ENCODE assay signal across 22 mouse cellular contexts in genomic region chr8:76514132-76514531, GRCm38 (mm10).
DNase-seq lines count a peak whose midpoint lies in the region; ATAC-seq and TF ChIP-seq lines count a peak whose summit lies in the region.
"Had no signal": no experiment of that assay in that cellular context is flagged by ENCODE, and none has a peak within 500 bp of the region (broad histone marks: within the 10 kb centered on the region; RNA-seq: fewer than 3 reads in every experiment).

No protein-coding gene starts in this region.

- H3K27me3 ChIP-seq in liver, adult 2 months (ENCODE audit: control insufficient read depth, insufficient read depth, low read length) = no peaks in the 10 kb centered on the region
- H3K27me3 ChIP-seq in liver, embryonic 12.5 days (replicated peaks) = no peaks in the 10 kb centered on the region
- H3K27me3 ChIP-seq in small intestine, adult 2 months (ENCODE audit: control insufficient read depth, insufficient read depth, low read length) = no peaks in the 10 kb centered on the region
- no peaks in the 10 kb centered on the region for H3K27me3 ChIP-seq in stomach, postnatal 0 days (ENCODE audit: control insufficient read depth, insufficient read depth, low read length)
- H3K27me3 ChIP-seq in hindbrain, embryonic 14.5 days (ENCODE audit: control insufficient read depth, insufficient read depth, low read length) = no peaks in the 10 kb centered on the region
- H3K27me3 ChIP-seq: CH12.LX had no signal

- 34% methylated on average over 1 of the region's 1 CpGs for WGBS in liver, adult 2 months
- WGBS in liver, embryonic 12.5 days (ENCODE audit: insufficient replicate concordance) = 73% methylated on average over 1 of the region's 1 CpGs
- 22% methylated on average over 1 of the region's 1 CpGs for WGBS in large intestine, adult 2 months
- WGBS in small intestine, adult 2 months = 11% methylated on average over 1 of the region's 1 CpGs
- 39% methylated on average over 1 of the region's 1 CpGs for WGBS in stomach, postnatal 0 days
- WGBS in hindbrain, embryonic 14.5 days = 95% methylated on average over 1 of the region's 1 CpGs

- DNase-seq in liver, adult 2 months (ENCODE audit: extremely low read depth, low read depth, low spot score) = peak; percentile 80
- DNase-seq in large intestine, adult 2 months (ENCODE audit: low read depth, low spot score) = peak; percentile 76
- DNase-seq in stomach, postnatal 0 days (ENCODE audit: low spot score) = no peak
- no peak for DNase-seq in hindbrain, embryonic 14.5 days (ENCODE audit: low spot score)
- DNase-seq in spleen, postnatal 14 days (ENCODE audit: low spot score in 2 of 2) = no peak
- DNase-seq: adrenal gland, adult 2 months; adrenal gland, adult 8-10 months; adrenal gland, postnatal 10 days; adrenal gland, postnatal 14 days; adrenal gland, postnatal 25 days; adrenal gland, postnatal 36 days; B cell, adult 2 months; cerebellum, adult 11 months; cerebellum, adult 11-12 months had no signal

- H3K79me2 ChIP-seq in liver, adult 2 months (ENCODE audit: control insufficient read depth, insufficient read depth, low read length) = no peaks in the 10 kb centered on the region

- no peaks in the 10 kb centered on the region for H3K9me3 ChIP-seq in liver, embryonic 12.5 days (replicated peaks)
- H3K9me3 ChIP-seq in stomach, postnatal 0 days (ENCODE audit: control insufficient read depth, low read length) = no peaks in the 10 kb centered on the region
- no peaks in the 10 kb centered on the region for H3K9me3 ChIP-seq in hindbrain, embryonic 14.5 days (ENCODE audit: control insufficient read depth, low read length)
- H3K9me3 ChIP-seq: G1E had no signal

- H3K4me2 ChIP-seq in liver, embryonic 12.5 days = no peak overlapping the region
- H3K4me2 ChIP-seq in stomach, postnatal 0 days (replicated peaks; ENCODE audit: low read depth) = no peak overlapping the region
- H3K4me2 ChIP-seq in hindbrain, embryonic 14.5 days (replicated peaks) = no peak overlapping the region

- H3K4me1 ChIP-seq in liver, adult 2 months (ENCODE audit: control insufficient read depth, insufficient read depth, low read length) = no peaks in the 10 kb centered on the region; the same call in 1 of the 2 replicates
- H3K4me1 ChIP-seq in liver, embryonic 12.5 days = no peaks in the 10 kb centered on the region
- H3K4me1 ChIP-seq in small intestine, adult 2 months (ENCODE audit: control insufficient read depth, insufficient read depth, insufficient read length, low read length) = peaks cover 4% of the 10 kb centered on the region; the same call in 1 of the 2 replicates
- no peaks in the 10 kb centered on the region for H3K4me1 ChIP-seq in stomach, postnatal 0 days (replicated peaks; ENCODE audit: control insufficient read depth, insufficient read depth)
- no peaks in the 10 kb centered on the region for H3K4me1 ChIP-seq in hindbrain, embryonic 14.5 days (replicated peaks; ENCODE audit: control insufficient read depth, insufficient read depth, low read length)

- H3K36me3 ChIP-seq in liver, adult 2 months (ENCODE audit: control insufficient read depth, insufficient read depth, low read length) = no peaks in the 10 kb centered on the region
- H3K36me3 ChIP-seq in liver, embryonic 12.5 days = no peaks in the 10 kb centered on the region
- no peaks in the 10 kb centered on the region for H3K36me3 ChIP-seq in small intestine, adult 2 months (ENCODE audit: control insufficient read depth, insufficient read depth, low read length)
- H3K36me3 ChIP-seq in stomach, postnatal 0 days (ENCODE audit: control insufficient read depth, insufficient read depth, low read length) = no peaks in the 10 kb centered on the region
- no peaks in the 10 kb centered on the region for H3K36me3 ChIP-seq in hindbrain, embryonic 14.5 days (replicated peaks; ENCODE audit: control insufficient read depth, insufficient read depth)
- H3K36me3 ChIP-seq: G1E had no signal

- no peak for TF ChIP-seq EP300 in stomach, postnatal 0 days (optimal IDR thresholded peaks at IDR 0.05)

- H3K9ac ChIP-seq in liver, adult 2 months (ENCODE audit: low read depth, low read length) = no peak overlapping the region
- no peak overlapping the region for H3K9ac ChIP-seq in liver, embryonic 12.5 days
- no peak overlapping the region for H3K9ac ChIP-seq in stomach, postnatal 0 days (ENCODE audit: low read length)
- no peak overlapping the region for H3K9ac ChIP-seq in hindbrain, embryonic 14.5 days

- TF ChIP-seq POLR2A in liver, adult 2 months (IDR thresholded peaks at IDR 0.05; ENCODE audit: extremely low read depth, insufficient read depth, low read length) = no peak
- no peak for TF ChIP-seq POLR2A in small intestine, adult 2 months (IDR thresholded peaks at IDR 0.05; ENCODE audit: low read depth, low read length)

- TF ChIP-seq CTCF in liver, adult 2 months (IDR thresholded peaks at IDR 0.05; ENCODE audit: low read depth, low read length) = no peak
- TF ChIP-seq CTCF in small intestine, adult 2 months (IDR thresholded peaks at IDR 0.05; ENCODE audit: extremely low read depth, insufficient read length, insufficient replicate concordance, low read depth, low read length) = no peak
- TF ChIP-seq CTCF in stomach, postnatal 0 days (IDR thresholded peaks at IDR 0.05; ENCODE audit: low read depth) = no peak

- no peak overlapping the region for H3K4me3 ChIP-seq in liver, adult 2 months (ENCODE audit: insufficient read depth, low read depth, low read length)
- H3K4me3 ChIP-seq in liver, embryonic 12.5 days = no peak overlapping the region
- H3K4me3 ChIP-seq in small intestine, adult 2 months (ENCODE audit: low read depth, low read length) = no peak overlapping the region
- no peak overlapping the region for H3K4me3 ChIP-seq in stomach, postnatal 0 days (ENCODE audit: low read depth, low read length)
- H3K4me3 ChIP-seq in hindbrain, embryonic 14.5 days (replicated peaks; ENCODE audit: low read length) = no peak overlapping the region

- H3K27ac ChIP-seq in liver, adult 2 months (replicated peaks; ENCODE audit: insufficient read depth, low read depth, low read length) = no peak overlapping the region
- H3K27ac ChIP-seq in liver, embryonic 12.5 days = no peak overlapping the region
- H3K27ac ChIP-seq in small intestine, adult 2 months (ENCODE audit: insufficient read depth, low read depth, low read length) = peak overlapping the region; percentile 26; the same call in 1 of the 2 replicates
- no peak overlapping the region for H3K27ac ChIP-seq in stomach, postnatal 0 days (replicated peaks)
- no peak overlapping the region for H3K27ac ChIP-seq in hindbrain, embryonic 14.5 days

- no peak for ATAC-seq in liver, embryonic 12.5 days
- ATAC-seq in stomach, postnatal 0 days (ENCODE audit: low FRiP score, low TSS enrichment) = peak; percentile 87
- no peak for ATAC-seq in hindbrain, embryonic 14.5 days (ENCODE audit: low FRiP score)
- no peak for ATAC-seq in erythroblast, adult 5-6 weeks (replicated peaks; ENCODE audit: low FRiP score, poor library complexity, severe bottlenecking)
- ATAC-seq: activated CD4-positive, CD25-positive, alpha-beta regulatory T cell, adult 4 months; CD4-positive, CD25-positive, alpha-beta regulatory T cell, adult 4 months; Patski had no signal

Comparison
In these comparisons a context has a peak if more than half of its experiments do, and no peak if none do; other contexts are left out.
1. DNase-seq: peak in liver, adult 2 months (single experiment) and large intestine, adult 2 months (single experiment); none in stomach, postnatal 0 days (single experiment), hindbrain, embryonic 14.5 days (single experiment) and spleen, postnatal 14 days (0 of 2).